Mouse (Mus musculus) thymus, postnatal 4 days (tissue): ENCODE data around the gene Prrc2b.

ENCODE experiments used
- DNase-seq: peaks from one replicate; pipeline ENCODE4 v3.0.0; 2021

Prrc2b gene

GRCm38 (mm10) chr2:32137667-32138266 is 13.1 kb upstream of the Prrc2b start:
- peak; percentile 98 for DNase-seq

GRCm38 (mm10) chr2:32139377-32139776 is 11.5 kb upstream of the Prrc2b start:
- DNase-seq: no peak

GRCm38 (mm10) chr2:32140498-32140934 is 10.4 kb upstream of the Prrc2b start:
- DNase-seq: no peak

GRCm38 (mm10) chr2:32141602-32142001 is 9.3 kb upstream of the Prrc2b start:
- DNase-seq: no peak

GRCm38 (mm10) chr2:32142368-32142767 is 8.5 kb upstream of the Prrc2b start:
- DNase-seq: no peak

GRCm38 (mm10) chr2:32144633-32145032 is 6.2 kb upstream of the Prrc2b start:
- no peak for DNase-seq

GRCm38 (mm10) chr2:32146617-32147162 is 4.2 kb upstream of the Prrc2b start:
- DNase-seq: no peak

- no peak for DNase-seq
Observed at GRCm38 (mm10) chr2:32150135-32150534, 747 bp upstream of the Prrc2b start.

GRCm38 (mm10) chr2:32150562-32150923 is 339 bp upstream of the Prrc2b start:
- no peak for DNase-seq

- DNase-seq: peak; percentile 73
Observed at GRCm38 (mm10) chr2:32151660-32152366, 931 bp downstream of the Prrc2b start.

GRCm38 (mm10) chr2:32152367-32153034 is 1.6 kb downstream of the Prrc2b start:
- DNase-seq: no peak

- DNase-seq: no peak
Observed at GRCm38 (mm10) chr2:32153041-32153790, 2.3 kb downstream of the Prrc2b start.

- DNase-seq: no peak
Observed at GRCm38 (mm10) chr2:32153791-32154119, 2.9 kb downstream of the Prrc2b start.

- peak; percentile 34 for DNase-seq
Observed at GRCm38 (mm10) chr2:32154334-32154997, 3.6 kb downstream of the Prrc2b start.

- no peak for DNase-seq
Observed at GRCm38 (mm10) chr2:32154998-32155541, 4.2 kb downstream of the Prrc2b start.

- DNase-seq: no peak
Observed at GRCm38 (mm10) chr2:32155614-32156013, 4.7 kb downstream of the Prrc2b start.

- no peak for DNase-seq
Observed at GRCm38 (mm10) chr2:32156645-32157044, 5.8 kb downstream of the Prrc2b start.

GRCm38 (mm10) chr2:32157328-32157727 is 6.4 kb downstream of the Prrc2b start:
- DNase-seq: no peak

- no peak for DNase-seq
Observed at GRCm38 (mm10) chr2:32158616-32159239, 7.8 kb downstream of the Prrc2b start.

GRCm38 (mm10) chr2:32160525-32160924 is 9.6 kb downstream of the Prrc2b start:
- no peak for DNase-seq

- peak; percentile 62 for DNase-seq
Observed at GRCm38 (mm10) chr2:32160967-32161366, 10.1 kb downstream of the Prrc2b start.

- no peak for DNase-seq
Observed at GRCm38 (mm10) chr2:32162102-32162501, 11.2 kb downstream of the Prrc2b start.
